Mouse (Mus musculus) MEL (cell line): ENCODE measurements around the gene Polr3c. TPM values are rescaled to one million over a fixed set of nuclear protein-coding genes. Genes with fewer than 3 reads are reported as not detected.
"Not testable (repeated sequence)": the region's sequence is repeated elsewhere in the genome, so short reads cannot be mapped to it uniquely, and the experiment has no call there.

Experiments
- DNase-seq: peaks from one replicate; pipeline ENCODE4 v3.0.0; 2011; ENCODE audit warnings: low read depth, low spot score
- H3K27ac ChIP-seq: 2 replicates; pipeline ENCODE4 v1.5.1; 2012; ENCODE audit warnings: low read depth, mild to moderate bottlenecking, control low read depth, low read length, moderate library complexity; ENCODE audit not compliant: control insufficient read depth
- H3K27me3 ChIP-seq, 2 experiments: fragments of 150-350 bp in 1 of 2; sonication (generic) in 1 of 2; 2 replicates each; pipeline ENCODE4 v1.6.1; 2012; ENCODE audit warnings: low read length in 2 of 2, mild to moderate bottlenecking in 2 of 2, improper control_type of control experiment in 1 of 2, moderate library complexity in 1 of 2; ENCODE audit not compliant: insufficient read depth in 2 of 2, control insufficient read depth in 1 of 2
- H3K36me3 ChIP-seq, 2 experiments: 2 replicates each; pipeline ENCODE4 v1.6.1; 2012 to 2014; ENCODE audit warnings: low read length in 2 of 2, improper control_type of control experiment in 1 of 2, inconsistent platforms in 1 of 2, mild to moderate bottlenecking in 1 of 2; ENCODE audit not compliant: insufficient read depth in 2 of 2, control insufficient read depth in 1 of 2
- H3K4me1 ChIP-seq, 2 experiments: fragments of 150-350 bp in 1 of 2; sonication (generic) in 1 of 2; 2 replicates each; pipeline ENCODE4 v1.6.1; 2012; ENCODE audit warnings: low read length in 2 of 2, improper control_type of control experiment in 1 of 2, mild to moderate bottlenecking in 1 of 2; ENCODE audit not compliant: insufficient read depth in 2 of 2, control insufficient read depth in 1 of 2
- H3K4me3 ChIP-seq, 2 experiments: fragments of 150-350 bp in 1 of 2; sonication (generic) in 1 of 2; 2 replicates each; pipeline ENCODE4 v1.5.1; 2012; ENCODE audit warnings: low read depth in 2 of 2, low read length in 2 of 2, mild to moderate bottlenecking in 2 of 2, moderate library complexity in 2 of 2, control low read depth in 1 of 2, improper control_type of control experiment in 1 of 2; ENCODE audit not compliant: control insufficient read depth in 1 of 2, insufficient read depth in 1 of 2
- H3K79me2 ChIP-seq: 2 replicates; pipeline ENCODE4 v1.6.1; 2012; ENCODE audit warnings: mild to moderate bottlenecking, low read length, moderate library complexity; ENCODE audit not compliant: control insufficient read depth, poor library complexity, insufficient read depth
- H3K9ac ChIP-seq: 2 replicates; pipeline ENCODE4 v1.6.1; 2012; ENCODE audit warnings: low read depth, mild to moderate bottlenecking, control low read depth, low read length, moderate library complexity; ENCODE audit not compliant: control insufficient read depth, poor library complexity, severe bottlenecking
- H3K9me3 ChIP-seq: fragments of 150-350 bp; sonication (generic); replicated peaks from 2 replicates; pipeline ENCODE4 v1.6.1; 2012; ENCODE audit warnings: mild to moderate bottlenecking, low read length, improper control_type of control experiment, moderate library complexity; ENCODE audit not compliant: insufficient read depth
- BHLHE40 ChIP-seq: IDR thresholded peaks from 2 replicates; pipeline ENCODE4 v1.6.1; 2012; ENCODE audit warnings: low read depth, mild to moderate bottlenecking, inconsistent platforms, low read length, improper control_type of control experiment, borderline replicate concordance
- CTCF ChIP-seq, 3 experiments: IDR thresholded peaks in 2 of 3; conservative IDR thresholded peaks in 1 of 3; 2 replicates each; pipeline ENCODE4 v1.5.1; 2011 to 2012; ENCODE audit warnings: low read length in 3 of 3, low read depth in 2 of 3, mild to moderate bottlenecking in 2 of 3, improper control_type of control experiment in 1 of 3, inconsistent platforms in 1 of 3, mixed read lengths in 1 of 3, moderate library complexity in 1 of 3; ENCODE audit not compliant: control insufficient read depth in 1 of 3, insufficient read depth in 1 of 3, poor library complexity in 1 of 3, severe bottlenecking in 1 of 3
- ELF1 ChIP-seq: IDR thresholded peaks from 2 replicates; pipeline ENCODE4 v1.6.1; 2014; ENCODE audit warnings: low read depth, mild to moderate bottlenecking, inconsistent platforms, low read length, improper control_type of control experiment, moderate library complexity
- EP300 ChIP-seq, 2 experiments: IDR thresholded peaks; 2 replicates each; pipeline ENCODE4 v1.6.1; 2011; ENCODE audit warnings: improper control_type of control experiment in 2 of 2, low read length in 2 of 2, low read depth in 1 of 2, mild to moderate bottlenecking in 1 of 2
- ETS1 ChIP-seq: IDR thresholded peaks from 2 replicates; pipeline ENCODE4 v1.6.1; 2012; ENCODE audit warnings: low read depth, mild to moderate bottlenecking, inconsistent platforms, low read length, improper control_type of control experiment, moderate library complexity
- GATA1 ChIP-seq: IDR thresholded peaks from 2 replicates; pipeline ENCODE4 v1.6.1; 2011; ENCODE audit warnings: low read depth, low read length, improper control_type of control experiment
- HCFC1 ChIP-seq: IDR thresholded peaks from 2 replicates; pipeline ENCODE4 v1.6.1; 2012; ENCODE audit warnings: low read depth, mild to moderate bottlenecking, inconsistent platforms, low read length, improper control_type of control experiment, moderate library complexity
- JUND ChIP-seq: IDR thresholded peaks from 2 replicates; pipeline ENCODE4 v1.6.1; 2011; ENCODE audit warnings: low read depth, mild to moderate bottlenecking, improper control_type of control experiment, low read length
- MAFK ChIP-seq: IDR thresholded peaks from 2 replicates; pipeline ENCODE4 v1.6.1; 2011; ENCODE audit warnings: low read depth, mild to moderate bottlenecking, low read length, improper control_type of control experiment, borderline replicate concordance
- MAX ChIP-seq: IDR thresholded peaks from 2 replicates; pipeline ENCODE4 v1.6.1; 2011; ENCODE audit warnings: low read length, improper control_type of control experiment
- MAZ ChIP-seq: IDR thresholded peaks from 2 replicates; pipeline ENCODE4 v1.6.1; 2012; ENCODE audit warnings: low read depth, mild to moderate bottlenecking, inconsistent platforms, low read length, improper control_type of control experiment
- MXI1 ChIP-seq: IDR thresholded peaks from 2 replicates; pipeline ENCODE4 v1.6.1; 2011; ENCODE audit warnings: mild to moderate bottlenecking, low read depth, low read length, improper control_type of control experiment
- MYC ChIP-seq: IDR thresholded peaks from 2 replicates; pipeline ENCODE4 v1.6.1; 2011; ENCODE audit warnings: low read depth, mild to moderate bottlenecking, low read length, improper control_type of control experiment, moderate library complexity
- POLR2AphosphoS2 ChIP-seq: IDR thresholded peaks from 2 replicates; pipeline ENCODE4 v1.6.1; 2011; ENCODE audit warnings: low read length, improper control_type of control experiment
- RAD21 ChIP-seq: IDR thresholded peaks from 2 replicates; pipeline ENCODE4 v1.6.1; 2011; ENCODE audit warnings: mild to moderate bottlenecking, low read depth, low read length, improper control_type of control experiment
- SMC3 ChIP-seq: IDR thresholded peaks from 2 replicates; pipeline ENCODE4 v1.6.1; 2011; ENCODE audit warnings: low read depth, low read length, improper control_type of control experiment
- TCF12 ChIP-seq: IDR thresholded peaks from 2 replicates; pipeline ENCODE4 v1.6.1; 2014; ENCODE audit warnings: low read depth, mild to moderate bottlenecking, inconsistent platforms, low read length, improper control_type of control experiment, moderate library complexity
- UBTF ChIP-seq: IDR thresholded peaks from 2 replicates; pipeline ENCODE4 v1.6.1; 2012; ENCODE audit warnings: low read depth, mild to moderate bottlenecking, inconsistent platforms, low read length, improper control_type of control experiment, moderate library complexity, borderline replicate concordance; ENCODE audit not compliant: insufficient read depth
- USF1 ChIP-seq: IDR thresholded peaks from 2 replicates; pipeline ENCODE4 v1.6.1; 2014; ENCODE audit warnings: low read depth, mild to moderate bottlenecking, inconsistent platforms, low read length, improper control_type of control experiment, moderate library complexity
- ZKSCAN1 ChIP-seq: IDR thresholded peaks from 2 replicates; pipeline ENCODE4 v1.6.1; 2012; ENCODE audit warnings: low read depth, mild to moderate bottlenecking, inconsistent platforms, low read length, improper control_type of control experiment, moderate library complexity
- ZNF384 ChIP-seq: IDR thresholded peaks from 2 replicates; pipeline ENCODE4 v1.6.1; 2012; ENCODE audit warnings: low read depth, mild to moderate bottlenecking, inconsistent platforms, low read length, improper control_type of control experiment
- polyA plus RNA-seq, 2 experiments: library from polyadenylated mRNA; stranded (reverse) in 1 of 2; unstranded in 1 of 2; fragments of >175 nt in 1 of 2; fragments of >200 nt in 1 of 2; gene quantifications; 2 replicates each; pipeline versions ENCODE4 v1.2.1 to v1.2.4; 2012; ENCODE audit warnings: low replicate concordance in 2 of 2, low read depth in 1 of 2; ENCODE audit not compliant: insufficient read length in 2 of 2, insufficient read depth in 1 of 2, missing spikeins in 1 of 2
- total RNA-seq: library from RNA; depleted of rRNA; stranded (reverse); fragments of 300-350 nt; gene quantifications from 2 replicates; pipeline ENCODE4 v1.2.3, GENCODE M21; 2012

The Polr3c gene
- total and polyA plus RNA-seq, 3 experiments = 48.3 to 224 (median 122) TPM

DNA sequence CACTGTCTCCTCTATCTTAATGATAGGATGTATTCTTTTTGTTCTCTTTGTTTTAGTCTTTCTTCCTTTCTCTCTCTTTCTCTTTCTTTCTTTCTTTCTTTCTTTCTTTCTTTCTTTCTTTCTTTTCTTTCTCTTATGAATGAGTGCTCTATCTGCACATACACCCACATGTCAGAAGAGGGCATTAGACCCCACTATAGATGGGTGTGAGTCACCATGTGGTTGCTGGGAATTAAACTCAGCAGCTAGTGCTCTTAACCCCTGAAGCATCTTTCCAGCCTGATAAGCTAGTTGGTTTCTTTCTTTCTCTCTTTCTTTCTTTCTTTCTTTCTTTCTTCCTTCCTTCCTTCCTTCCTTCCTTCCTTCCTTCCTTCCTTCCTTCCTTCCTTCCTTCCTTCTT, 12.9 kb upstream of the Polr3c start:
- H3K27ac ChIP-seq, H3K9ac ChIP-seq, H3K4me1 ChIP-seq, H3K9me3 ChIP-seq, H3K27me3 ChIP-seq, H3K4me3 ChIP-seq: not testable (repeated sequence)
- H3K36me3 ChIP-seq = peaks cover 0 to 11% of the 10 kb centered on the region in 2 experiments; a peak in 3 of 4 replicates
- peaks cover 22% of the 10 kb centered on the region for H3K79me2 ChIP-seq
- peak; percentile 78 for DNase-seq
- TF ChIP-seq SMC3 (peak; percentile 35), CTCF (IDR thresholded peaks at IDR 0.05 in 2 of 3, conservative IDR thresholded peaks at IDR 0.05 in 1 of 3; ENCODE audit: control insufficient read depth in 1 of 3, insufficient read depth in 1 of 3, low read depth in 2 of 3, low read length in 3 of 3, poor library complexity in 1 of 3, severe bottlenecking in 1 of 3) (peak; percentile 20 to 60 (median 34); a peak in 5 of 6 replicates), JUND (peak; percentile 69; the same call in 1 of the 2 replicates), MYC (peak; percentile 89), MAX (peak; percentile 65), RAD21 (peak; percentile 45)

DNA sequence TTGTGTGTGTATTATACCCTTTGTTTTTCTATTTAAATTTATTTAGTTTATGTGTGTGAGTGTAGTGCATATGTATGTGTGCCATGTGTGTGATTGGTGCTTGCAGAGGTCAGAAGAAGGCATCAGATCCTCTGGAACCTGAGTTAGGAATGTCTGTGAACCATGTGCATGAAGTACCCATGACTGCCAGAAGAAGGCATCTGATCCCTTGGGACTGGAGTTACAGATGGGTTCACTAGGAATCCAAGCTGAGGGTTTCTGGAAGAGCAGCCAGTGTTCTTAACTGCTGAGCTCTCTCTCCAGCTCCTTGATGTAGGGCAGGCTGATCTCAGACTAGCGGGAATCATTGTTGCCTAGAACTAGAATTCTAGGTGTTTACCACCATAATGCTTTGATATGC, 10.6 kb upstream of the Polr3c start:
- Histone ChIP-seq H3K27ac (no peak overlapping the region), H3K4me3 (no peak overlapping the region), H3K4me1 (peaks cover 6 to 8% of the 10 kb centered on the region in 2 experiments; a peak in 2 of 4 replicates), H3K36me3 (peaks cover 0 to 15% of the 10 kb centered on the region in 2 experiments; a peak in 3 of 4 replicates), H3K27me3 (no peaks in the 10 kb centered on the region)
- no peak for DNase-seq
- no peak for TF ChIP-seq MAFK
- no peak for TF ChIP-seq GATA1
- TF ChIP-seq ETS1 = no peak
- 0 out of 2 replicates have a peak, but pooled peaks have one; percentile 13 for TF ChIP-seq MAX
- TF ChIP-seq MAZ = no peak
- TF ChIP-seq ZKSCAN1 = no peak
- no peak for TF ChIP-seq MYC
- no peak for TF ChIP-seq RAD21
- TF ChIP-seq HCFC1 = no peak
- TF ChIP-seq, all 39 proteins: peak for 1
- Histone ChIP-seq H3K79me2 (peaks cover 22% of the 10 kb centered on the region), H3K9ac (no peak overlapping the region), H3K9me3 (no peaks in the 10 kb centered on the region)

DNA sequence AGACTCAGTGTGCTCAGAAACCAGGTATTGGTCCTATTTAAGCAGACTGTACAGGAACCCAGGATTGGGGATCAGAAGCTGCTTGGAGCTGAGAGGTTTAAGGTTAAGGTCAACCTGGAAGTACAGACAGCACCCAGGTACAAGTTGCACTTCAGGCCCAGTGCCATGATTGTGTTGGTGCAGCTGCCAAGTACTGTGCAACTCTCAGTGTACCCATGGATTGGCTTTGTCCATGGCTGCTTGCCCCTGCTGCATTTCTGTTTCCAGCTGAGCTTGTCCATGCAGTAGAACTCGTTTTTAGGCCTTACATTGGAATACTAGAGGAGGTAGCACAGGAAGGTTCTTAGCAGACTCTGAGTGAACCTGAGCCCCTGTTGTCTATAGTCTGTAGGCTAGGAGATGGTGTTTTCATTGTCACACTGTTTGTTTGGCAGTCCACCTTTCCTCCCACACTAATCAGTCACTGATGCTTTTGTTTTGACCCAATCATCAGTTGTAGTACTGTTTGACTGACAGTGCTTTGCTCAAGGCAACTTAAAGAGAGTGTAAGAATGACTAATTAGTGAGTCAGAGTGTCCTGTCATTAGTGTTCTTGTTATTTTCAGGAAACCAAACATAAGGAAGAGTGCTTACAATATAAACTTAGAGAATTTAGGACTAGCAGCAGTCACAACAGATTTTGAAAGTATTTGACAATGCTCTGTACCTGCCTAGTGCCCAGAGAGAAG, 9.7 kb upstream of the Polr3c start:
- no peak for DNase-seq
- Histone ChIP-seq H3K9ac (no peak overlapping the region), H3K4me1 (peaks cover 6 to 8% of the 10 kb centered on the region in 2 experiments; a peak in 2 of 4 replicates), H3K27ac (no peak overlapping the region), H3K4me3 (no peak overlapping the region), H3K36me3 (peaks cover 0 to 15% of the 10 kb centered on the region in 2 experiments; a peak in 3 of 4 replicates), H3K9me3 (no peaks in the 10 kb centered on the region), H3K79me2 (peaks cover 28% of the 10 kb centered on the region), H3K27me3 (no peaks in the 10 kb centered on the region)
- TF ChIP-seq BHLHE40 (no peak), POLR2AphosphoS2 (no peak), CTCF (IDR thresholded peaks at IDR 0.05 in 2 of 3, conservative IDR thresholded peaks at IDR 0.05 in 1 of 3; ENCODE audit: control insufficient read depth in 1 of 3, insufficient read depth in 1 of 3, low read depth in 2 of 3, low read length in 3 of 3, poor library complexity in 1 of 3, severe bottlenecking in 1 of 3) (no peak), ZNF384 (no peak), TCF12 (no peak), JUND (no peak), ETS1 (no peak), USF1 (no peak), RAD21 (no peak), EP300 (IDR thresholded peaks at IDR 0.05; ENCODE audit: low read depth in 1 of 2, low read length in 2 of 2) (no peak), SMC3 (no peak), ELF1 (no peak), MXI1 (no peak), GATA1 (no peak), UBTF (no peak), MAX (no peak), MYC (no peak)
